Mouse (Mus musculus): ENCODE measurements at regions not wholly inside any gene's neighbourhood (a gene's known extent, or its start where the extent isn't known, plus 50 kb on each side); places are given as distances from the start of the nearest gene placed in this dataset.

GRCm38 (mm10) chr1:42241601-42242220, 453.9 kb upstream of the Pou3f3 start:
- H3K9me3 ChIP-seq (replicated peaks): no peaks in the 10 kb centered on the region
- no peak overlapping the region for H3K4me2 ChIP-seq
- no peaks in the 10 kb centered on the region for H3K4me1 ChIP-seq
- 69% methylated on average over 11 of the region's 11 CpGs for WGBS (ENCODE audit: insufficient replicate concordance)
- no peaks in the 10 kb centered on the region for H3K36me3 ChIP-seq
- no peak overlapping the region for H3K27ac ChIP-seq
- no peaks in the 10 kb centered on the region for H3K27me3 ChIP-seq (replicated peaks)
- H3K4me3 ChIP-seq: no peak overlapping the region
- ATAC-seq: no peak
- H3K9ac ChIP-seq: no peak overlapping the region

- no peak for ATAC-seq
Measured at GRCm38 (mm10) chr1:42242586-42243457, 452.7 kb upstream of the Pou3f3 start.

GRCm38 (mm10) chr1:42243458-42243855, 452.1 kb upstream of the Pou3f3 start:
- no peaks in the 10 kb centered on the region for H3K27me3 ChIP-seq (replicated peaks)
- H3K4me1 ChIP-seq: no peaks in the 10 kb centered on the region
- no peaks in the 10 kb centered on the region for H3K9me3 ChIP-seq (replicated peaks)
- ATAC-seq: no peak
- H3K36me3 ChIP-seq: no peaks in the 10 kb centered on the region
- no peak overlapping the region for H3K9ac ChIP-seq
- 40% methylated on average over 5 of the region's 5 CpGs for WGBS (ENCODE audit: insufficient replicate concordance)
- H3K4me3 ChIP-seq: no peak overlapping the region
- H3K4me2 ChIP-seq: no peak overlapping the region
- H3K27ac ChIP-seq: no peak overlapping the region

More at GRCm38 (mm10) chr1:42242586-42243457, 452.7 kb upstream of the Pou3f3 start:
- no peak overlapping the region for H3K9ac ChIP-seq
- no peaks in the 10 kb centered on the region for H3K36me3 ChIP-seq
- no peaks in the 10 kb centered on the region for H3K27me3 ChIP-seq (replicated peaks)
- H3K4me1 ChIP-seq: no peaks in the 10 kb centered on the region
- H3K9me3 ChIP-seq (replicated peaks): no peaks in the 10 kb centered on the region
- H3K4me2 ChIP-seq: no peak overlapping the region
- WGBS (ENCODE audit: insufficient replicate concordance): 62% methylated on average over 15 of the region's 15 CpGs
- no peak overlapping the region for H3K4me3 ChIP-seq
- no peak overlapping the region for H3K27ac ChIP-seq

- no peaks in the 10 kb centered on the region for H3K36me3 ChIP-seq
- no peak overlapping the region for H3K9ac ChIP-seq
- H3K27ac ChIP-seq: no peak overlapping the region
- no peak overlapping the region for H3K4me3 ChIP-seq
- no peaks in the 10 kb centered on the region for H3K9me3 ChIP-seq (replicated peaks)
- no peaks in the 10 kb centered on the region for H3K4me1 ChIP-seq
- no peak overlapping the region for H3K4me2 ChIP-seq
- 32% methylated on average over 14 of the region's 14 CpGs for WGBS (ENCODE audit: insufficient replicate concordance)
- no peaks in the 10 kb centered on the region for H3K27me3 ChIP-seq (replicated peaks)
- ATAC-seq: no peak
Measured at GRCm38 (mm10) chr1:42243878-42244277, 451.7 kb upstream of the Pou3f3 start.

- 73% methylated on average over 3 of the region's 3 CpGs for WGBS (ENCODE audit: insufficient replicate concordance)
- H3K9me3 ChIP-seq (replicated peaks): no peaks in the 10 kb centered on the region
- H3K4me3 ChIP-seq: no peak overlapping the region
- no peak overlapping the region for H3K9ac ChIP-seq
- H3K27me3 ChIP-seq (replicated peaks): no peaks in the 10 kb centered on the region
- H3K36me3 ChIP-seq: no peaks in the 10 kb centered on the region
- H3K4me2 ChIP-seq: no peak overlapping the region
- ATAC-seq: no peak
- H3K27ac ChIP-seq: no peak overlapping the region
- H3K4me1 ChIP-seq: no peaks in the 10 kb centered on the region
Measured at GRCm38 (mm10) chr1:42252386-42252785, 443.2 kb upstream of the Pou3f3 start.

- no peak overlapping the region for H3K9ac ChIP-seq
- no peaks in the 10 kb centered on the region for H3K9me3 ChIP-seq (replicated peaks)
- H3K4me2 ChIP-seq: no peak overlapping the region
- H3K4me3 ChIP-seq: no peak overlapping the region
- no peaks in the 10 kb centered on the region for H3K4me1 ChIP-seq
- ATAC-seq: no peak
- no peaks in the 10 kb centered on the region for H3K36me3 ChIP-seq
- no peak overlapping the region for H3K27ac ChIP-seq
- 66% methylated on average over 3 of the region's 3 CpGs for WGBS (ENCODE audit: insufficient replicate concordance)
- no peaks in the 10 kb centered on the region for H3K27me3 ChIP-seq (replicated peaks)
Measured at GRCm38 (mm10) chr1:42253786-42254185, 441.8 kb upstream of the Pou3f3 start.

- Histone ChIP-seq H3K27me3 (replicated peaks) (no peaks in the 10 kb centered on the region), H3K9ac (no peak overlapping the region), H3K4me2 (no peak overlapping the region), H3K27ac (no peak overlapping the region), H3K4me3 (no peak overlapping the region), H3K4me1 (no peaks in the 10 kb centered on the region), H3K36me3 (no peaks in the 10 kb centered on the region), H3K9me3 (replicated peaks) (no peaks in the 10 kb centered on the region)
- ATAC-seq: no peak
- 67% methylated on average over 10 of the region's 10 CpGs for WGBS (ENCODE audit: insufficient replicate concordance)
Measured at GRCm38 (mm10) chr1:42256911-42257595, 438.5 kb upstream of the Pou3f3 start.

- H3K9ac ChIP-seq: no peak overlapping the region
- no peaks in the 10 kb centered on the region for H3K9me3 ChIP-seq (replicated peaks)
- H3K4me1 ChIP-seq: no peaks in the 10 kb centered on the region
- H3K27ac ChIP-seq: no peak overlapping the region
- H3K4me3 ChIP-seq: no peak overlapping the region
- H3K4me2 ChIP-seq: no peak overlapping the region
- no peaks in the 10 kb centered on the region for H3K36me3 ChIP-seq
- 58% methylated on average over 19 of the region's 19 CpGs for WGBS (ENCODE audit: insufficient replicate concordance)
- no peak for ATAC-seq
- no peaks in the 10 kb centered on the region for H3K27me3 ChIP-seq (replicated peaks)
Measured at GRCm38 (mm10) chr1:42257801-42258593, 437.6 kb upstream of the Pou3f3 start.

GRCm38 (mm10) chr1:42258594-42258910, 437.0 kb upstream of the Pou3f3 start:
- Histone ChIP-seq H3K27me3 (replicated peaks) (no peaks in the 10 kb centered on the region), H3K36me3 (no peaks in the 10 kb centered on the region), H3K4me3 (no peak overlapping the region), H3K9me3 (replicated peaks) (no peaks in the 10 kb centered on the region), H3K9ac (no peak overlapping the region), H3K4me1 (no peaks in the 10 kb centered on the region), H3K4me2 (no peak overlapping the region), H3K27ac (no peak overlapping the region)
- WGBS (ENCODE audit: insufficient replicate concordance): 31% methylated on average over 4 of the region's 4 CpGs
- no peak for ATAC-seq

GRCm38 (mm10) chr1:42259216-42259977, 436.2 kb upstream of the Pou3f3 start:
- Histone ChIP-seq H3K9ac (no peak overlapping the region), H3K36me3 (no peaks in the 10 kb centered on the region)
- WGBS (ENCODE audit: insufficient replicate concordance): 48% methylated on average over 13 of the region's 13 CpGs

More at GRCm38 (mm10) chr1:42259216-42259977, 436.2 kb upstream of the Pou3f3 start:
- no peak overlapping the region for H3K4me3 ChIP-seq
- no peak for ATAC-seq
- no peaks in the 10 kb centered on the region for H3K27me3 ChIP-seq (replicated peaks)
- H3K4me1 ChIP-seq: no peaks in the 10 kb centered on the region
- no peaks in the 10 kb centered on the region for H3K9me3 ChIP-seq (replicated peaks)
- H3K27ac ChIP-seq: no peak overlapping the region
- H3K4me2 ChIP-seq: no peak overlapping the region
